Mouse (Mus musculus): Measurements from ENCODE around the gene Zfp963.

DNA sequence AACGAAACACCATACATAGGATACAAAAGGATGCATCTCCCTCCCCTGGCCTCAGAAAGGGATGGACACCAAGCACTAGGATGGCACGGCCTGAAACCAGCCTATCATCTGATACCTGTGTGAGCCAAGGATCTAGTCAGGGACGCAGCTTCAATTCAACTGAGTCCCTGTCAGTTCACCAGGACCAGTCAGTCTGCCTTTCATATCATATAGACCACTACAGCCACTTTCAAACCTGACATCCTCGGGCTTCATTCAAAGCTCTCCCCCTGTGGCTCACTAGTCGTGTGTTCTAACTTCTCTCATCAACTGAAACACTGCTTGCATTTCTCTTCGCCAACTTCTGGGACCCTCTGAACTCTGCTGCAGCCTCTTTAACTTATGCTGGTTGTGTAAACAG lies 34.4 kb downstream of the Zfp963 start:
- no peak for TF ChIP-seq FLI1 (IDR thresholded peaks at IDR 0.05; ENCODE audit: low read length)
- no peak for TF ChIP-seq GATA1 (IDR thresholded peaks at IDR 0.05; ENCODE audit: borderline replicate concordance, low read length)
